Mouse (Mus musculus): ENCODE data around the gene Psmd9. TPM values are rescaled to one million over a fixed set of nuclear protein-coding genes. Genes with fewer than 3 reads are reported as not detected.

The Psmd9 gene
- 26.8 and 30.8 TPM in 2 replicates for total RNA-seq (2021)
- long read RNA-seq, transcript Psmd9-201 (6 exons, 2,597 nt) = major isoform, 41 of 53 reads
- long read RNA-seq, partial matches to known transcripts = 4 of 53 reads
- long read RNA-seq, other reads (novel, unspliced or antisense) = 8 of 53 reads

DNA sequence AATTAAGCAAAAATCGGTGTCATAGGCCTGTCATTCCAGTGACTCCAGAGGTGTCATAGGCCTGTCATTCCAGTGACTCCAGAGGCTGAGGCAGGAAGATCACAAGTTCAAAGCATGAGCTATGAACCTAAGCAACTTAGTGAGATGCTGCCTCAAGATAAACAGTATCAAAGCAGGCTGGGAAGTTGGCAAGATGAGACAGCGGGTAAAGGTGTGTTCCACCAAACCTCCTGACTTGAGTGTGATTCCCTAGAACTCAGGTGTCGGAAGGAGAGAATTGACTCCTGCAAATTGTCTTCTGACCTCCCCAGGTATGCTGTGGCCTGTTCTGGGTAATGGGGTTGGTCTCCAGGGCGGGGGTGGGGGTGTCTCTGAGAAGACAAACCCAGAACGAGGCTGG is at the start of gene Psmd9:
Gene Psmd9, plus strand, starts transcription at position 130 of the 400 bp plus-strand sequence.
- no peak for DNase-seq

DNA sequence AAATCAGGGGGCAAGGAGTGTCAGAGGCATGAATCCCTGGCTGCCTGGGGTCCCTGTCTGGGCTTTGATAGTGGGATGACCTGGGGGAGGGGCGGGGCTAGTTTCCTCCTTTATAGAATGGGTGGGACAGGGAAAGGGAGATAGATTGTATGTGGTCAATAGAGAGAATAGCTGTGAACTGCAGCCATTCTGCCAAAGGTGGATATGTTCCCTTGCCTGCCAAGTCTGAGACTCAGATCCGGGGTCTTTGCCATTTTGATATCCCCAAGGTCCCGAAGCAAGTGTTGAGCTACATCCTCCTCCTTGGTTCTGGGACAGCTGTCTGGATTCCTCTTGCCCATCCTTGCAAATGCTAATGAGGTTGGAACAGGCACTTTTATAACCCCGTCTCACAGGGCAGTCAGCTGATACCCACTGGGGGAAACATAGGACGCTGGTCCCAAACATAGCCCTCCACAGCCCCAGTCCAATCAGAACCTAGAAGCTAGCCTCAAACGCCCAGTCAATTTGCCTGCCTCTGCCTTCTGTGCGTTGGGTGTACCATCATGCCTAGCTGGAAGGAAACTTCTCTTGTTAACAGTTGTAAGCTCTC is 48.5 kb upstream of the Psmd9 start:
- no peak for DNase-seq

DNA sequence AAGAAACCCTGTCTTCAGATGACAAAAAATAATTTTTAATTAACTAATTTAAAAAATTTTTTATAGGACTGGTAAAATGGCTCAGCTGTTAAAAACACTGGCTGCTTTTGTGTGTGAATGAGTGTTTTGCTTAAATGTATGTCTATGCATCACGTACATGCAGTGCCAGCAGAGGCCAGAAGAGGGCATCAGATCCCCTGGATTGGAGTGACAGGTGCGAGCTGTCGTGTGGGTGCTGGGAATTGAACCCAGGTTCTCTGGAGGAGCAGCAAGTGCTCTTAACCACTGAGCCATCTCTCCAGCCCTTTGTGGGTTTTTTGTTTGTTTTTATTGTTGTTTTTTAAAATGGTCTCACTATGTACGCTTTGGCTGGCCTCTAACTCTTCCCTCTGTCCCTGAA is 47.0 kb upstream of the Psmd9 start:
- no peak for DNase-seq

DNA sequence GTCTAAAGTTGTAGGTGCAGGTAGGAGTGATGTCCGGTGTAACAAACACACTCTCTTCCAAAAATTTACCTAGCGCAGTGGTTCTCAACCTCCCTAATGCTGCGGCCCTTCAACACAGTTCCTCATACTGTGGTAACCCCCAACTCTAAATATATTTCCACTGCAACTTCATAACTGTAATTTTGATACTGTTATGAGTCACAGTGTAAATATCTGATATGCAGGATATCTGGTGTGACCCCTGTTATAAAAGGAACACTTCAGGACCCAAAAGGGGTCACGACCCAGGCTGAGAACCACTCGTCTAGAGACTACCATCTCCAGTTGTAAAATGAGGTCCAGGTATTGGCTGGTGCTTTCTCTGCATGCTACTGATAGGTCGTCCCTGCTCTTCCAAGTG is 44.1 kb upstream of the Psmd9 start:
- no peak for DNase-seq

DNA sequence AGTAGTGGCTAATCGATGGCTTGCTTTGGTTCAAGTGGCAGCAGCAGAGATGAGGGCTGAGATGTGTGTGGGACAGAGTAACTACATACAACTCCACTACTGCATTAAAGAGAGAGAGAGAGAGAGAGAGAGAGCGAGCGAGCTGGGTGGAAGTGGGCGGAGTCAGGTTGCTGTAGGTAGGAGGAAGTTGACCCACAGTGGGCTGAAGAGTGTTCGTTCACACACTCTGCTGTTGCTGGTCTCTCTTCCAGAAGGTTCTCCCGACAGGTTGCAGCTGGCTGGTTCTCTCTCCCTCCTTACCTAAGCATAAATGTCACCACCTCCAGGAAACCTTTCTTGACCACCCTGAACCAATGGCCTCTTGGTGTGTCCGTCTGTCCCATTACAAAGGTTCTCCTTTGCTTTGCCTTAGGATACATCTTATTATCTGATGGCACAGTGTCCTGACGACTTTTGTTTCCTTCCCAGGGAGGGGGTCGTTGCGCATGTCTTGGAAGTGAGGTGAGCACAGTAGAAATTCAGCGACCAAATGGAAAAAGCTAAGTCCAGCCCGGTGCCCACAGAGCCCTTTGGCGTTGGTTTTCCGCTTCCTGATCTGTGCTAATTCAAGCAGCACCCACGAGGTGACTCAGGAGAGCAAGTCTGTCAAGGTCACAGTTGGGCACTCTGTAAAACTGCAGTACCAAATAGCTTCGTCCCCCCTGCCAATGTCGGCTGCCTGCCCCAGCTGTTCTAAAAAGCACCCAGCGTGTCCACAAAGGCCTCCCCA is 43.4 kb upstream of the Psmd9 start:
- DNase-seq = no peak

DNA sequence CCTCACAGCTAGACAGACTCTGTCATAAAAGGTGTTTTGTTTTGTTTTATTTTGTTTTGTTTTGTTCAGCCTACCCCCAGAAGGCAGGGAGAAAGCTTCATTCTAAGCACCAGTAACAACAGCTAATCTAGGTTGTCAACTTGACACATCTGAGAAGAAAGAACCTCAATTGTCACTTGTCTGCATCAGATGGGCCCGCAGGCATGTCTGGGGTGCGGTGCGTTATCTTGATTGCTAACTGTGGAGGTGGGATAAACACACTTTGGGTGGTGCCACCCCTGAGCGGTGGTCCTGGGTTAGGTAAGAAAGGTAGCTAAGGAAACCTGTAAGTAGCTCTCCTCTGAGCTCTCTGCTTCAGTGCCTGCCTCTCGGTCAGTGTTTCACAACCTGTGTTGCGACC is 42.2 kb upstream of the Psmd9 start:
- no peak for DNase-seq

DNA sequence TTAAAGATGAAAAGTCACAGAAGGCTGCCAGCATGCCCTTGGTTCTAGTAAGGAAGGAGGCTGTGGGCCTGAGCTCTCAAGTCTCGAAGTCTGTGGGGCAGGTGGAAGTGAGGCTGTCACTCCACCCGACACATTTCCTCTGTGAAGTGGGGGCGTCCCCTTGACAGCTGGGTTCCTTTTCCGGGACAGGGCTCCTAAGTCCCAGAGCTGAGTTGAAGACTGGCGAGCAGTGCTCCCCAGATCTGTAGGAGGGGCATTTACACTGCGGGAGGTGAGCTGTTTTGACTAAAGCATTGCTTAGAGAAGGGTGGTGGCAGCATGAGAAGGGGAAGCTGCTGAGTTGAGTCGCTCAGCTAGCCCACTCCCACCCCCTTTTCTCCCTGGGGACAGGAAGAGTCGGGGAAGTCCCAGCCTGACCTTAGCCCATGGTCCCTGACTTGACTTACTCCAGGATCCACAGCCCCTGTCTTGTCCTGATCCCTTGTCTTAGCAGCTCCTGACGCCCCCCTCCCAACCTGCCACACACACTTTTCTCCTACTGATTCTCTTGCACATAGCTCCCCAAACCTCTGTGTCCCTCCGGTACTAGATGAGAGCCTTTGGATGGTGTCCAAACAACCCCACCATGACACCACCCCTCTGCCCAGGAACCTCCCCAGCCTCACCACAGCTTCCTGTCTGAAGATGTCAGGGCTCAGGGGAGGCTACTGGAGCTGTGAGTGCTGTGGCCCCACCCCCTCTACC is 40.6 kb upstream of the Psmd9 start:
- DNase-seq = no peak

DNA sequence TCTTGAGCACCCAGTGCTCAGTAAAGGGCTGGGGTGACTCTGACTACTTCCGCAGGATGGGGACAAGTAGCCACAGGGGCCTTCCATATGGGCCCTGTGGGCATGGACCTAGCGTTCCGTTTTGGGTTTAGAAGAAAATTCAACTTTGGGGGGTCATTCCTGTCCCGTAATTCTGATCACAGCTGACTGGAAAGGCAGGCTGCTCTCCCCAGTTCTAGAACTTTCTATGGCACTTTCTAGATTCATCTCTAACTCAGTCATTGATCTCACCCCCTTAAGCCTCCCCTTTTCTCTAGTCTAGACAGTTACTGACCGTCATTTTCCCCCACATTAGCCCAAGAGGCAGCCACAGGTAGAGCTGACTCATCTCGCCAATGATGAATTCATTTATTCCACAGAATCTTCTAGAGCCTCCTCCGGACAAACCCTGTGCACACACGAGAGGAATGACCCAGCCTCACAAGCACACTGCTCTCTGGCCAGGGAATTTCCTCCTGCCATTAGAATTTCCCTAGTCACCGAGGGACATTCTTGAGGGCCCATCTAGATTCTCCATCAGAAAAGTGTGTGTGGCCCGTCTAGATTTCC is 39.9 kb upstream of the Psmd9 start:
- DNase-seq = no peak

DNA sequence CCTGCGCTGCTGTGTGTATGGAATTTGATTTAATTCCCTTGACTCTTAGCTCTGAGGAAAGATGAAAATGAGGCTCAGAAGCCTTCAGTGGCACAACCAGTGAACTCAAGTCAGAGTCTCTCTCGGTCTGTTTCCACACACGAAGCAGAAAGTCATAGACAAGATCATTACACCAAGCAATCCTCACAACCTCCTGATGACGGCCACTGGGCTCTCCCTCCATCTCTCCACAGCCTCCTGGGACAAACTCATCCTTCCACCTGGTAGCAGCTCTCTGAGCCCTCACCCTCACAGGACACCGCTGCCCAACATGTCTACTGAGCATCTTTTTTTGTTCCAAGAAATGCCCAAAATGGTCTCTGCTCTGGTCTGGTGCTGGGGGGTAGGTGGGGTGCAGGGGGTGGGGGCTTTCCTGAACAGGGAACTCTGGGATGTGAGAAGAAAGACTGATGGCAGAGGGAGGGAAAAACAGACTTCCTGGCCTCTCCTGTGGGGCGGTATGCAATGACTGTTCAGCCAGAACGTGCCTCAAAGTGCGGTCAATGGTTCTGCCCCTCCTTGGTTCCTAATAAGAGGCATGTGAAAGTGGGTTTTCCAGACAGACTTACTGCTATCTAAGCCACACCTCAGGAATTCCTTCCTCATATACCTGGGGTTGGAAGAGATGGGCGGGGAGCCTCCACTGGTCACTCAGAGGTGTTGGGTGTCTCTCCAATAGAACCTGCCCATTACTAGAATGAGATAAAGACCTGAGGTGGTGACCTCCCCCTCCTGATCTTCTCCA is 39.0 kb upstream of the Psmd9 start:
- no peak for DNase-seq

DNA sequence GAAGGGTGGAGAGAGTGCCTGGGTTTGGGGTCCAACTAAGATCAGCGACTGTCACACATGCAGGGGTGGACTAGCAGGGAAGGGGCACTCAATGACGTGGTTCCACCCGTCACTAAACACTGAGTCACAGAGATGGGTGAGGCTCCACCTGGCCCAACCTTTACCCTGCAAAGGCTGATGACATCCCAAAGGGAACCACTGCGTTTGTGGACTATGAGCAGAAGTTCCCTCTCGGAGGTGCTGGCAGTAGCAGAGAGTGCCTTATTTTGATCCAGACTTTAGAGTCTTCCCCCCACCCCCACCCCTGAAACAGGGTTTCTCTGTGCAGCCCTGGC is 38.4 kb upstream of the Psmd9 start:
- no peak for DNase-seq

DNA sequence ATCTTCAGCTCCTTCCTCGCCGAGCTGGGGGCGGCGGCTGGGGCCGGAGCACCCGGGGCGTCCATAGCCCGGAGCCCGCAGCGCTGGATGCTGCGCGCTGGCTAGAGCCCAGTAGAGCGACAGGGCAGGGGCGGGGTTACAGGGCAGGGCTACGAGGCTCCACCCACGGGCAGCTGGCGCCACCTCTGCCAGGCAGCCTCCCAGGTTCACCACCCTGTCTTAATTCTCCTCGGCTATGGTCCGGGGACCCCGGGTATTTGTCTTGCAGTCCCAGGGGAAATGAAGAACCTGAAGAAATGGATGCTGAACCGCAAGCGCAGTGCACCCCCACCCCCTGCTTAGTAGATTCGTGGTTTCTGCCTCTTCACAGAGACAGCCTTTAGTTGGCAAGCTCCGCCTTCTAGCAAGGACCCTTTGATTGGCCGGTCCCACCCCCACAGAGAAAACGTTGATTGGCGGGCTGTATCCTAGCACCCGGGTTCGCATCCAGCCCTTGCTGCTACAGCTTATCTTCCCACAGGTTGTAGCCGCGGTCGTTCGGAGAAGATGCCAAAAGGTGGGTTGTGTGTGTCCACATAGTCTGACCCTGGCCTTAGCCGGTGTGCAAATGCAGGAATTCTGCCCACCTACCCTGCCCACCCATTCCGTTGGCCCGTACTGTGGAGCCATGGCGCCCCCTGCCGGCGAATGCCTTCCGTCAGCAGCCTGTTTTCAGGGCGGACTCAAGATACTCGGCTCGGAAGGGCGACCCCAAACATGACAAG is 36.7 kb upstream of the Psmd9 start, which contains the start of gene Rhof:
Gene Rhof, minus strand, starts transcription at position 385 of the 764 bp plus-strand sequence.
- DNase-seq = peak; percentile 90

DNA sequence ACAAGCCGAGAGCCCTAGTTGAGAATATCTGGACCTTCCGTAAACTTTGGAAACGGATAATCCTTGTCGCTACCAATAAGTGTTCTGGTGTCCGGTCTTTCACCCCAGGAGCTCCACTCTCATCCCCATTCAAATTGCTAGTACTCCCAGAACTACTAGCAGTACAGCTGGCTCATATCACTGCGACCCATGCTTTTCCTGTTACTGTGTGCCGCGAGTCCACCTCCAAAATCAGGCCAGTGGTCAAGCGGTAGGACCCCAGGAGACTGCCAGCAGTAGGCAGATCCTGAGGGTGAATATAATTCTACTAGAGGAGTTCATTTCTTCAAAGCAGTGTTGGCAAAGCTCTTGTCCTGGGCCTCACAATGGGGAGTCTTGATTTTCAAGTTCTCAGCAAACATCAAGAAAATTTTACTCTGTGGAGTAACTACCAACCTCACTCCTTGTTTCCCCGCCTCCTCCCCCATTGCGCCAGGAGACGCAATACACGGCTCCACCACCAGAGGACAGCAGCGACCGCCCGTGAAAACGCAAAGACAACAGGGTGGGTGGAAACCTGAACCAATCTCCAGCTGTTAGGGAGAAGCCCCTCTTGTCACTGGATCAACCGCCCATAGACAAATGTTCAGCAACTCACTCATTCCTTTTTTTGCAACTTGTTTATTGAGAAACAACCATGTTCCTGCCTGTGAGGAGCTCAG is 36.0 kb upstream of the Psmd9 start:
- DNase-seq = peak; percentile 84

DNA sequence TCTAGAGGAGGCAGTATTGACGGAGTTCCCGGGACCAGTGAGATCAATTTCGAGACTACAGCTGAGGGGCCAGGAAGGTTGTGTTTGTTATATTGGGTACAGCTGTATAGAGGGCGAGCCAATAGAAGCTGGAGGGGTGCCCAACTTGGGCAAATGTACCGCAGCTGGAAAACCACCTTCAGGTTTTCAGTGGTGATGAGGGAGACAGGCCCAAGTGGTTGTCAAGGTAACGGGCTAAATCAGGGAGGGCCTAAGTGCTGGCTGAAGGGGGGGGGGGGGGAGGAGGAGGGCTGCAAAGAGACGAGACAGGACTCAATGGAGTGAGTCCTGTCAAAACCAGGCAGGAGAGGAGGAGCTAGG is 35.4 kb upstream of the Psmd9 start:
- peak; percentile 10 for DNase-seq

DNA sequence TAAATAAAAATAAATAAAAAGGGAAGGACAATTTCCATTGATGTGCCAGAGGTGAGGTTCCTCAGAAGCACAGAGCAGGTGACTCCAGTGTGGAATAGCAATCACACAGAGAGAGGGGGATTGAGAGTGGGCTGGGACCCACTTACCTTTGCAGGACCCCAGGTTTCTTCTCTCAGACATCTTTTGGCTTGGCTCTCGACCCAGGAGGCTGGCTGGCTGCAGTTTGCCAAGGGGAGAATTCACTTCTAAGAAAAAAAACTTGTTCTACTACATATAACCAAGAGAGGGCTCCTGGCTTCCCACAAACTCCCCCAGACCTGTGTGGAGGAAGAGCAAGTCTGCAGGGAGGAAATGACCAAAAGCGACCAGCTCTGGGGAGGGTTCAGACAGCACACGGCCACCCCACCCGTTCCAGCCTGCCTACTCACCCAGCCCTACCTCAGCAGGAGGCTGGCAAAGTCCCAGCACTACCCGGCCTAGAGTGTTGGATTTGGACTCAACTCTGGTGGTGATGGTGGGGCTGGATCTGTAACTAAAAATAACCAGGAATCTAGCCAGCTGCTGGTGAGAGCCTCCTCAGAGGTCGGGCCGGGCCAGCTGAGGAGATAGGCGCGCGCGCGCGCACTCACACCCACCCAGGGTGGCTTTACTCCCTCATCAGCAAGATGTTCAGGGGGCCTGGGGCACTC is 34.9 kb upstream of the Psmd9 start:
- DNase-seq = peak; percentile 70

DNA sequence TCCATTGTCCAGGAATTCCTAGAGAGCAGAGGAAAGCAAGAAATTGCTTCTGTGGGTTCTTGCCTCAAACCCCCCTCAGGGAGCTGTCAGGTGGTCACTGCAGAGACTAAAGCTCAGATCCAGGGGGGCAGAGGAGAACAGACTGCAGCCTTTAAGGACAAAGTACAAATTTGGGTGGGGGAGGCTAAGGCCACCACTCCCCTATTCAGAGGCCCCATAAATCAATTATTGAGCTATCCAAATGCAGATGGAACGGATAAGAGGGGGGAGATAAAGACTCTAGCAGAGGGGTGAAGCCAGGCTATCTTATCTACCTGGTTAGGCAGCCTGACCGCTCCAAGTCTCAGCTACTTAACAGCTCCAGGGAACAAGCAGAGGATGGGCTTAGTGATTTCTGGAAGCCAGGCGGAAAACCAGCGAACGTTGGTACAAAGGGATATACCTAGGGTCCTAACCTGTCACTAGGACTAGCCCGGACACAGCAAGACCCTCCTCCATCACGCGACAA is 34.3 kb upstream of the Psmd9 start:
- no peak for DNase-seq

DNA sequence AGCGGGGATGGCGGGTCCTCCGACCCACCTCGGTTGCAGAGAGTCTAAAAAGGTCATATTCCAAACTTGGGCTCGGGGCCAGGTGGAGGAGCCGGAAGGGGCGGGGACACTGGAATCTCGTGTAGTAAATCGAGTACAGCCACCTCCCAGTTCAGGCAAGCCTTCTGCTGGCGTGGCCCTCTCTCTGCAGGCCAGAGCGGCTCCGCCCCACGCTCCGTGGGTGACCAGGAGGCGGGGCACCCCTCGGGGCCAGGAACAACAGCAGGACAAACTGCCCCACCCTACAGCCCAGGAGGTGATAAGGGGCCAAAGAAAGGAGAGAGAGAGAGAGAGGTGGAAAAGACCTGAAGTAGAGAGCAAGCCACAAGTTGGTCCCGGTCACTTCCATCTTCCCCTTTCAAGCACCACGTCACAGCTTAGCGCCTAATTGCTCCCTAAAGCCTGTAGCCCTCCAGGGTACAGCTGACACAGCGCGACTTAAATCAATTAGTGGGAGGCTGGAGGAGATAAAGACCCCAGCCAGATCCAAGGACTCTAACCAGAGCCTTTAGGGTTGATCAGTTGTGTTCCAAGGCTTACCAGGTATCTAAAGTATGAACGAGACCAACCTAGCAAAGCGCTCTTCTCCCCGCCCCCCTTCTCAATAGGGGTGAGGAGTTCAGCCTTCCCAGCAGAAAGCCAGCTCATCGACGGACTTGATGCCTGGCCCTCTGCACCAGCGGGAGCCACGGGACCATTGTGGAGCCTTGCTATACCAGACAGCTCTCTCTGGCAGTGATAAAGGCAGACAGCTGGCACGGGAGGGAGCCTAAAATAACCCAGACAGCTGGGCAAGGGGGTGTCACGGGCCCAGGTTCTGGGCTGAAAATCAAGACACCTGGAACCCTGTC is 33.5 kb upstream of the Psmd9 start:
- DNase-seq = peak; percentile 91

DNA sequence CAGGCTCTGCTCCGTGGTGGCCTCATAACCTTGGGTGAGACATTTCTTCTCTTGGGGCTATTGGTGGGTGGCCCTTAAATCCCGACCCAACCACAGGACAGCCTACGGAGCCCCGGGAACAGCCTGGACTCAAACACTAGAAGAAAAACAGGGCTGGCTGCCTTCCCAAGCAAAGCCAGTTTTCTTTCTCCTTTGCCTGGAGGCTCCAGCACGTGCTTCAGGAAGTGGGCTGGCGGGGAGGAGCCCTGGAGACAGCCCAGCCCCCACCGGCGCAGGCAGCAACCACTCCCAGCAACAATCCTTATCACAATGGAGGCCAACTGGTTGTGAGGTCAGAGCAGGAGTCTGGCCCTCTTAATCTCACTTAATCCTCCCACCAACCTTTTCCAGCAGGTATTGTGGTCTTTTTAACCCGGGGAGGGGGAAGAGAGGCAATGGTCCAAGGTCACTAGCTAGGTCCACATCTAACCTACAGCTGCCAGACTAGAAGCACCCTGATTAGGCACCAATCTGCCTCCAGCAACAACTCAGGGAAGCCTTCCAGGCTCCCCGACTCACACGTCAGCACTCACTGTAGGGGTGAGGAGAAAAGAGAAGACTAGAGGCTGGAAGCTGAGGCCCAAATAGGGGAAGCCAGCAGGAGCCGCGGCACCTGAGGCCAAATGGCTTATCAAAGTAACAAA is 32.7 kb upstream of the Psmd9 start:
- DNase-seq = peak; percentile 91

All from adrenal gland, postnatal 25 days (tissue).